Mouse (Mus musculus): ENCODE data around the gene A630076J17Rik.
A peak's percentile ranks its signal among the peaks of the same experiment; 100 is the strongest.

Gene A630076J17Rik

DNA sequence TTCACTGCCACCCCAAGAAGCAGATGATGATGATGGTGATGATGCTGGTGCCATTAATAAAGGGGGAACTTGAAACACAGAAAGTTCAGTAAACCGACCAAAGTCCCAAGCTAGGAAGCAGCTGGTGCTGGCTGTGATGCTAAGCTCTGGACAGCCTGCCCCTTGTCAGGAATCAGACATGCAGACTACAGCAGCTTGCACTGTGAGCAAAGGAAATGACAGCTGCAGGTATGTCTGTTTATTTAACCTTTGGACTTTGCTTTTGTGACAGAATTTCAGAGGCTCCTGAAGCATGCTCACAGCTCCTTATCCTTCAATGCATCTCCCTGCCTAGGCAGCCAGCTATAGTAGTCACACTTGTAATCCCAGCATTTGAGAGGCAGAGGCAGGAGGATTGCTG, at the start of gene A630076J17Rik:
TSS of gene A630076J17Rik (plus strand) at position 88 of the 400 bp plus-strand sequence.
- DNase-seq = no peak

DNA sequence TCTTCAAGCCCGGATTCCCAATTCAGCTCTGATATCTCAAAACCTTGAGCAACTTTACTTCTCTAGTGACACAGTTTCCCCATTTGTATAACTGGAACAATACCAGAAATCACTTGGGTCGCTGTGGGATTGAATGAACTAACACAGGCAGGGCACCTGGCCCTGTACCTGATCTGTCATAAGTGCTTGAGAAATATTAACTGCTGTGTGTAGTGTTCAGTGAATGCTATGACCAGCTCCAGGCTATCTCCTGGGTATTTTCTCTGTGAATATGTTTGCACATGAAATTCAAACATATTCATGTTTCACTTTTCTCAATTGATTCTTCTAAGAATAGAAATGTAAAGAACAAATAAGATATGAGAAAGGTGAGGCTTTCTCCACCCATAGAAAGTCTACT, 49.6 kb upstream of the A630076J17Rik start:
- no peak for DNase-seq

DNA sequence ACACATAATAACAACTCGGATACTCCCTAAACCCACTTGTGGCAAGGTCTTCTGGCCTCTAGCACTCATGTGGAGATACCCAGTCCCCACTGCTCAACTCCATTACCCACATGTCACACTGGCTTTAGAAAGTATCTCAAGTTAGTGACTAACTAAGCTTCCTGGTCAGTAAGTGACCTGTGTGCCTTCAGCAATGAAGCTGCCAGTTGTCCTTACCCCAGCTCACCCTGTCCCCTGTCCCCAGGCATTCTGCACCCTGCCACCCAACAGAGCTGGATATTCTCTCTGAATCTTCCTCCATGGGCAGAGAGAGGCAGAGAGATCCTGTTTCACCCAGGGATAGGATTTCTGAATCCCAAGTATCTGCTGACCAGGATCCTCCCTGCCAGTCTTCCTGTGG, 47.7 kb upstream of the A630076J17Rik start, which contains the start of gene Kcna10:
TSS of gene Kcna10 (plus strand) at position 301 of the 400 bp plus-strand sequence.
- no peak for DNase-seq

DNA sequence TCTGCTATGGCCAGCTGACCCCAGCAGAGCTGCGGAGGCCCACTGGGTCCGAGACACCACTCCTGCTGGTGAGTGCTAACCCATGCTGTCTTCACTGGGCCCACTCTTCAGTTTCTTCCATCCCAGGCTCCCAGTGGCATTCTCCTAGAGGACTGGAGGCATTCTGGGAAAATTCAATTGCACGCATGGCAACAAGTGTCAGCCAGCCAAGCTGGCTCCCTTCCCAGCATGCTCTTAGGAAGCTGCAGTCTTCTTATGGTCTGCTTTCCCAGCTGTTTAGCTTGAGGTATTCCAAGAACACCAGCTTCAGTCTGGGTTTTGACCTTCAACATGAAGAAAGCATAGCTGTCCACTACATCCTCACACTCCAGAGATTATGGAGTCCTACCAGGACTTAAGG, 47.2 kb upstream of the A630076J17Rik start:
- DNase-seq = no peak

DNA sequence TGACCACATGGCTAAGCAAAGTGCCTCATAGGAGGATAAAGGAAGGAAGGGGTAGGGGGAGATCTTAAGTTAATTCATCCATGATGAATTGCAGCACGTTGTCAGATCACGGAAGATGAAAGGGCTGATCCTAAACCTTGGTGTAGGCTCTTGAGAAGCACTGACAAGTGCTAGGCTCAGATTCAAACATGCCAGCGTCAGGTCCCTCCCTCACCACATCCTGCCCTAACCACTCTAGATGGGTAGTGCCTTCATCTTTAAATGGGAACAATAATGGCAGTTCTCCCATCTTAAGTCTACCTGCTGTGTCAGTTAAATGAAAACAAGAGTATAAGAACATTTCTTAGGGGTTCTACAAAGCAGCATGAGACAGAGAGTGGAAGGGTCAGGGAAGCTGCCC, 44.8 kb upstream of the A630076J17Rik start:
- no peak for DNase-seq

DNA sequence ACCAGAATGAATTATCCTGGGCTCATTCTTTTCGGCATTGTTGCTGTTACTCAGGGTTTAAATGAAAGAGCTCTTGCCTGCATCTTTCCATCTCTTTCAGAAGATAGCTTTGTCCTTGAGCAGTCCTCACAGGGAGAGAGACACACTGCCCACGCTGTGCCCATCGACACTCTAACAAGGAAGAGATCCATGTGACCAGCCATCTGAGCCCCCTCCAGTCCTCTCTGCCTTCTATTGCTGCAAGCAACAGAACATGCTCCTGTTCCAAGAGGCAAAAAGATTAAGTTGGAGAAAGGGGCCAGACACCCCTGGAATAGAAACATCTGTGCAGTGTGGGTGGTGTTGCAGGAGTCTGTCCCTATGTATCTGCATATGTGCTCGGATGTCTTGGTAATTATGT, 43.4 kb upstream of the A630076J17Rik start:
- no peak for DNase-seq

DNA sequence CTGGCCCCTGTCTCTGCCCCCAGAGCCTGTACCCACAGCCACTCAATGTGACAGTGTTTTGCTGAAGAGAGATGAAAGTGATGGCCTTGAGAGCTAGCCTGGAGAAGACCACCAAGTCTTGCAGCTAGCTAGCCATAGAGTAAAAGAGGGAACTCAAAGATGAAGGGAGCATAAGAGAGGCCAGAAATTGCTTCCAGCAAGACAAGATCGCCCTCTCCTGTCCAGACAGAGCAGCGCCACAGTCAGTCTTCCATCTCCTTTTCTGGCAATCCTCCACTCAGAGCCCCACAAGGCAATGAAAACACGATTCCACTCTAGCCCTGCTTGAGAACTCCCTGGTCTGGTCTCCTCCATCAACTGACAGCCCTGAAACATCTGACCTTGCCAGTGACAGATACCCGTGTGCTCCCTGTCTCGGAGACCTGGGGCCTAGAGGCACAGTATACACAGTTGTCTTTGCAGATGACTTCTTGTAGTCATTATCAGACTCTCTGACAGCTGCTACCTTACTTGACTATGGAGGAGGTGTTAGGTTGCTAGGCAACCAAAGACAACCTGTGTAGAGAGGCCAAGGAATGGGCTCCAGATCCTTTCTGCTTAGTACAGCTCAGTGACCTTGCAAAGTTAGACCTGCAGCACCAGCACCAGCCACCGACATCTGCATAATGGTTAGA, 42.1 kb upstream of the A630076J17Rik start:
- DNase-seq = peak; percentile 68

DNA sequence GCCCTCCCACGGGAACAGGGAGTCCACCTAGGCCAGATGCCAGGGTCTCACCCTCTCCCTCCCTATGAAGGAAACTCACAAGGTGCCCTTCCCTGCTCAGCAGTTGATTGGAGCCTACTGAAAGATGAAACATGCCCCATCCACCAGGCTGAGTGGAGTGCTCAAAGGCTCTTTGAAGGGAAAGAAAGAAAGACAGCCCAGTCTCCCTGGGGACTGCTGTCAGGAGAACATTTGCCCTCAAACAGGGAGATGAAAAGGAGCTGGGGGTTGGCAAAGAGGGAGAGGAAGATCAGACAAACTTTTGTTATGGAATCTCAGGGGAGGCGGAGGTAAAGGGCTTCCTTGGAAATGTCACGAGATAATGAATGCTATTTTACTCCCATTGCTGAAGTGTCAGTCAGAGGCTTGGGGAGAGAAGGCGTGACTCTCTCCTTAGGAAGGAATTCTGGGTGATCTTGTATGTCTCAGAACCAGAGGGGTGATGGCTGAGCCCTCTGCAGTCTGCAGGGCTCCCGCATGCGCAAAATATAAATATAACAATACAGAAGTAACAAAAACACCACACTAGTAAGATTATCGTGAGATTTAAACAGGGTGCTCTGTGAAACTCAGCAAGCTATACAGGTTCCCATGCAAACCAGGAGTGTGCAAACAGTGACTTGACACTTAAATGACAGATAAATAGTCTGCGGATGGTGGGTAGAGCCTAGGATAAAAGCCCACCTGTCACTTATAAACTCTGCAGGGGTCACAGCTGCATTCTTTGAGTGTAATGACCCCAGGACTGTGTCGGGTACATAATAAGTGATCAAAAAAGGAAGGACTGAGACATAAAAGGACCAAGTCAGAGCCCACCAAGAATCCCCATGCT, 28.9 kb upstream of the A630076J17Rik start:
- no peak for DNase-seq

DNA sequence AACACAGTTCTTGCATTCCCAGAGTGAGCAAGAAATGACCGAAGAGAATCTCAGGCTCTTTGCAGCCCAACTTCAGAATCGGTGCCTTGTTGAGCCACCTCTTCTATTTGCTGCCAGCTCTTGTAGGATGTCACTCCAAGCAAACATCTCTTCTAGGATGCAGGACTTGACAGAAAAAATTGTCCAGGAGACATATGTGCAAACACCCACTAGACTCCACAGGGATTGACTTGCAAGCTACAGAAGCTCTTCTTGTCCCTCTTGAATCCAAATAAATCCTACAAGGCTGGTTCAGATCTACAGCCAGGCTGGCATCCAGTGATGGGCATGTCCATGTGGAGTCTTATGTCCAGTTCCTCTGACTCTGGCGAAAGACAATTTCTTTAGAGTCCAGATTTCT, 26.0 kb upstream of the A630076J17Rik start:
- DNase-seq = no peak

DNA sequence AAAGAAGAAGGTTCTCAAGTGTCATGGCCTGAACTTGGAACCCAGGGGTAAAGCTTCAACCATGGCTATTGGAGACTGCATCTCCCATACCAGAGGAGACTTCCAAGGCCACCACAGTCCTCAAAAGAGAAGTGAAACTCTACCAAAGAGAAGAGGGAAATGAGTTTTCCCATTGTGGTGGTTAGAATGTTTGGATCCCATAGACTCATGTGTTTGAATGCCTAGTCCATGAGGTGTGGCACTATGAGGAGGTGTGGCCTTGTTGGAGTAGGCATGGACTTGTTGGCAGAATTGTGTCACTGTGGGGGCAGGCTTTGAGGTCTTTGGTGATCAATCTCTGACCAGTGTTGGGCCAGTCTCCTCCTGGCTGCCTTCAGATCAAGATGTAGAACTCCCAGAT, 25.2 kb upstream of the A630076J17Rik start:
- no peak for DNase-seq

DNA sequence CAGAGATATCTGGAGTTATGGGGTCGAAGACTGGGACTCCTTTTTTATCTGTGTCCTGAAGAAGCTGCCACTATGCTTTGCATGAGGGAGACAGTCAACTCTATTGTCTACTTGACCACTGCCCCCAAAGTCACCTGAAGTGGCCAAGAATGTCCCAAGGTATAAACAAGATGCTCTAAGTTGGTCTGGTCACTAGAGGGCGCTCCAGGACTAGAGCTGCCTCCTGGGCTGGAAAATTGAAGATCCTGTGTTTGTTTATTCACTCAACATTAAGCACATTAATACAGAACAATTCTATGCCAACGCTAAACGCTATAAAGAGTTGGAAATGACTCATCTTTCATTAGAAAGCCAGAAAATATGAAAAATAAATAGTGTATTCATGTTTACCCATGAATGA, 24.4 kb upstream of the A630076J17Rik start:
- DNase-seq = peak; percentile 85

DNA sequence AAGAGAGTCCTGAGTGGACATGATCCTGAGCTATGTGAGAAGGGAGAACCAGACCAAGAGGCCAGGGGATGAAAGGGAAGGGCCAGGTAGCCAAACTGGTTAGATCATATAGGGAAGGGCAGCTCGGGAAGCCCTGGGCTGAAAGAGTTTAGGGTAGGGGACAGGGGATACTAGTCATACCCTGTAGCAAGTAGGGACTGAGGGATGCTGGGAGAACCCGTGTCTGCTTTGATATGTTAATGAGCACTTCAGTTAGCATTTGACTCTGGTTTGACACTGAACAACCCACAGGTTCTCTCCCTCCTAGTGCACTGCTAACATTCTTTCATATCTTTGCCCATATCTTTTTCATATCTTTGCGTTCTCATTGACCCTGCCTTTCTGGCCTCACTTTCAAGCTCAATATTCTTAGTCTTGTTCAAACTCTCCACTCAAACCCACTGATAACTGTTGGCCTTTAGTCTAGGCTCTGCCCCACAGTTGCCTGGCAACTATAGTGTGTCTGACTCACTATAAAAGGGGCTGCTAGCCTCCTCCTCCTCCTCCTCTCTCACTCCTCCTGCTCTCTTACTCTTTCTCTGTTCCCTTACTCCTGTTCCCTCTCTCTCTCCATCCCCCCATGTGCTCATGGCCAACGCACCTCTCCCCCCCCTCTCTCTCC, 23.8 kb upstream of the A630076J17Rik start:
- no peak for DNase-seq

DNA sequence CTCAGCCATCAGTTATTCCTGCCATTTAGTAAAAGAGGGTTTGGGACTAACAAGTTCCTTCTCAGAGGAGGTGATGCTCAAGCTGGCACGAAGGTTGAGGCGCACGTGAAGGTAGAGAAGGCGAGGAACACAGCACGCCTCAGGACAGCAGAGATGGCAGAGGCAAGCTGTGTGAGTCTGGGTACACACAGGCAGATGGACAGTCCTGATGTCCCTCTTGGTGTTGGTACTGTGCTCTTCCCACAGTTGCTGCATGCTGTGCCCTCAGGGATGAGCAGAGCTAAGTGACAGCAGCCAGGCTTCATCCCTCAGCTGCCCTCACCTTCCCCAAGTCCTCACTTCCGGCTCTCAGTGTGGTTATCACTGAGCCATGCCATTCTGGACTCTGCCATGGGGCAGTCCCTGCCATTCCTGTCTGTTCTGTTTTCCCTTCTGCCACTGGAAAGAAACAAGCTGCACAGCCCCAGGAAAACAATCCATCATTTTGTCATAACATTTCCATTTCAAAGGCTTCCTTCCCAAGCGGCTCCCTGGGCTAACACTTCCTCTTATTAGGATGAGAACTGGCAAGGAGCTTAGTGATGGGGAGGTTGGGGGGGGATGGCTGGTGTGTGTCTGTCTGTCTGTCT, 22.7 kb upstream of the A630076J17Rik start:
- no peak for DNase-seq

DNA sequence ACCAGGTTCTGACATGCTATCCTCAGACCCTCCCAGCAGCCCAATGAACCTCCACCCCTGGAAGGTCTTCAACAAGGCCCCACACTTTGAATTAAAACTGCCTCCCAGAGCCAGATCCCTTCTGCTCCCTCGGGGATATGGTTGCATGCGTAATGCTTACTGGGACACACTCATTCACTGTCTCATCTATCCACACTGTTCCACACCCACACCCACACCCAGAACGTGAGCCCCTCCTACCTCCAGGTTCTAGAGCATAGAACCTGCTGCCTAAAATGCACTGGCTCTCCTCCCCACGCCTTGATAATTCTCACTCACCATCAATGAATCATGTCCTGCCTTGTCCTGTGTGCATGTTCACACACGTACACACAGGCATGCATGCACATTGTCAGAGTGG, 15.8 kb upstream of the A630076J17Rik start:
- DNase-seq = no peak

DNA sequence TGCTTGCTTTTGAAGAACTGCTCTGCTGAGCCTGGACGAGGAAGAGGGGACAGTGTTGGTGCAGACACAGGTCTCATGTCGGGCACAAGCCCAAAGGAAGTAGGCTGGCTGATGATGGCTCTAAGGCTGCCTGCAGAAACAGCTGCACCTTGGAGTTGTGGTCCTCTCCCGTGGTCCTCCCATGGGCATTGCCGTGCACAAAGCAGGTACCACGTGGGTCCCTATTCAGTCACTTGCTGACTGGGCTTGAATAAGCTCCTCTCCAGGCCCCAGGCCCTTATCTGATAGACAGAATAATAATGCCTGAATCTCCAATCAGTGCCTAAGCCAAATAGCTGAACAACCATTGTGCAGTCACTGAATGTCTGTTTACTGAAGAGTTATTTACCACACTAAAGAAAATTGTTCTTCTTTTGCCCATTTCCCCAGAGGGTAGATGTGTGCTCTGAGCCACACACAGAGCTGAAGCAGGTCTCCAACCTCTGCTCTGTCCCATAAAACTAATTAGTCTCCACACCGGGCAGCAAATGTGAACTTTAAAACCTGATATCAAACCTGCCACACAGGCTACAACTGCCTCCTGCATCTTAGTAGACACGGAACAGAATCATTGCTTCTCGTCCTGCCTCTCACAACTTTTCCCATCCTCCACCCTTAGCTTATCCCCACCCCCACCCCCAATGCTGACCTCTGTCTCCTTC, 13.9 kb upstream of the A630076J17Rik start:
- no peak for DNase-seq

DNA sequence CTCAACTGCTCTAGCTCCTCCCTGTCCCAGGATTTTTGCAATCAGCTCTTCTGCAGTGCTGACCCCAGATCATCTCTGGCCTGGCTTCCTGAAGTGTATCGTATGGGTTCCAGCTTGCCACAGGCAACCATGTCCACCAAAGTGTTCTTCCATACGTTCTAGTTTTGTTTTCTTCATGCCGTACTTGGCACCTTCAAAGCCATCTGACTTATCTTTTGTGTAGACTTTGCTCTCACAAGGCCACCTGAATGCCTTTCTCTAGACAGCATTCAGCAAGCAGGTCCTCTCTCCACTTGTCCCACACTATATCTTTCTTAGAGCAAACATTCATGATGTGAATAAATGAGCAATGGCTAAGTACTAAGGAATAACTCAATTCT, 13.3 kb upstream of the A630076J17Rik start:
- no peak for DNase-seq

DNA sequence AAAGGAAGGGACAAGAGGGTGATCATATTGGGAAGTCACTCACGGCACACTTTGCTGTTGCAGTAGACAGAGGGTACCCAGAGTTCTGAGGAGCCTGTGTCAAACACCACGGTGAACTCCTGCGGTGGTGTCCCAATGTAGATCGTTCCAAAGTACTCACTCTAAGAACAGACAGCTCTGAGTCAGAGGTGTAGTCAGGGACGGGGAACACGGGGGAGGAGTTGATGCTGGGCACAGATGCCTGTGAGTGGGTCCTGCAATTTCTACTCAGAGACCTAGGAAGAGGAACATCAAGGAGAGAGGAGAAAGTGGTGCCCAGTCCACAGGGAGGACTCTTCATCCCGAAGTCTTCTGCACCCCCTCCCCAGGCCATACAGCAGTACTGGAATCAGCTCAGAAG, 11.8 kb upstream of the A630076J17Rik start:
- no peak for DNase-seq

DNA sequence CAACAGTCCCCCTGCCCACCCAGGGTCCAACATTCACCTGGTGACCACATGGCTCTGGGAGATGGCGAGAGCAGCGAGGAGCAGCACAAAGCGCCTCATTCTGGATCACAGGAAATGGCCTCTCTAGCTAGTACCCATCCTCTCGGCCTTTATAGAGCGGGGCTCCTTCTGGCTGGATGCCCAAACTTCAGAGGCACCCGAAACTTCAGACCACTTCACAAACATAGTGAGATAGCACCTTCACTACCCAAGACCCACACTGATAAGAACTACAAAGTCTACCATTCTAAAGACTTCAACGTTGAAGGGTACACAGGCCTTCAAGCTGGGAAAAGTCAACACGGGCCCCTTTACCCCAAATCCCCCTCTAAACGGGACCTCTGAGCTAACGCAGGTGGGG, 8.8 kb upstream of the A630076J17Rik start, which contains the start of gene Cym:
TSS of gene Cym (minus strand) at position 125 of the 400 bp plus-strand sequence.
- no peak for DNase-seq

DNA sequence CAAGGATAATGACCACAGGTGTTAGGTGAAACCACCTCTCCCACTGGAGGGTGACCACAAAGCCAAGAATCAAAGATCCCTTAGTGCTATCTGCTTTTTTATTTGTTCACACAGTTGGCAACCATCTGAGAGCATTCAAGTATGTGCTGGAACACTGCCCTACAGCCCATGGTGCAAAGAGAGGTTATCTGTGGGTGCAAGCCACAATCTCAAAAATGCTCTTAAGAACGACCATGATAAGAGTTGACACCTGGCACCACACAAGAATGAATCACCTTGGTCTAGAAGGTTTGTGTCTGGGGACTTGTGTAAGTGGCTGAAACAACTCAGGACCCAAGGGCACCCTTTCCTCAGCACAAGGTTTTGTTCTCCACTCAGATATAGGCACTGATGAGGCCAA, 7.2 kb upstream of the A630076J17Rik start:
- no peak for DNase-seq

DNA sequence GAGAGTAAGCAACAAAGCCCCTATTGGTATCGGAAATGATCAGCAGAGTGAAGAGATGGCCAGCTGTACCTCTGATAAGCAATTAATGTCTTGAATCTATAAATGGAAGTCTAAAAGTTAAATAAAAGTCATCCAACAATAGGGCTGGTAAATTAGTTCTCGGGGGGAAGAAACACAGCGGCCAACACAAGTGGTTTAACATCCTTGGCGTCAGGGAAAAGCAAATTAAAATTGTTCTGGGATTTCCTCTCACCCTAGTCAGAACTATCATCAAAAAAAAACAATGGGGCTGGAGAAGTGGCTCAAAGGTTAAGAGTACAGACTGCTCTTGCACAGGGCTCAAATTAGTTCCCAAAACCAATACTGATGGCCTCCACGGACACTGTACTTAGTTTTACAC, 4.6 kb upstream of the A630076J17Rik start:
- DNase-seq = no peak

DNA sequence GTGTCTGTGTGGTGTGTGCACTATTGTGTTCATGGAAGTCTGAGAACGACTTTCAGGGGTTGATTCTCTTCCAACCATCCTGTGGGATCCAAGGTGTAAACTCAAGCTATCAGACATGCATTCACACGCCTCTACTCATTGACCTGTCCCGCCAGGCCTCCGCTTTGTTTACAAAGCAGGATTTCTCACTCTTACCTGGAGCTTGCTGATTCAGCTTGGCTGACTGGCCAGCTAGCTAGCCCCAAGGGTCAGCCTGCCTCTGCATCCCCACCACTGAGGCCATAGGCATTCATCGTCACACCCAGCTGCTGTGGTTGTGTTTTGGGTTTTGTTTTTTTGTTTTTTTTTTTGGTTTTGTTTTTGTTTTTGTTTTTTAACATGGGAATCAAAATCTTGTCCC, 1.2 kb upstream of the A630076J17Rik start:
- no peak for DNase-seq

DNA sequence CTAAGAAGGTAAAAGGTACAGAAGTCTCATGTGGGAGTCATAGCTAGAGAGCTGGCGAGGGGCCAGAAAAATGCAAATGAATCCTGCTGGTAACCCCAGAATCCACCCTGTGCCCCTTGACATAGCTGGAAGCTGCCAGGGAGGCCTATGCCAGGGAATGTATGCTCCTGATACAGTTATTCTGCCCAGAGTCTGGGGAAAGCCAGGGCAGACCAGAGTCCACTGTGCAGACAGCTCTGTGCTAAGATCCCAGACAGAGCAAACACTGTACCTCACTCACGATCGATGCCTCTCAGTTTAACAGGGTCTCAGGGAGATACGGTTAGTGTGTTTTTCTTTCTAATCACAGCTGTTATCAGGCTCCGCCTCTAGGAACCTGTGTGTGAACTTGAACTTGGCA, 592 bp upstream of the A630076J17Rik start:
- DNase-seq = no peak

DNA sequence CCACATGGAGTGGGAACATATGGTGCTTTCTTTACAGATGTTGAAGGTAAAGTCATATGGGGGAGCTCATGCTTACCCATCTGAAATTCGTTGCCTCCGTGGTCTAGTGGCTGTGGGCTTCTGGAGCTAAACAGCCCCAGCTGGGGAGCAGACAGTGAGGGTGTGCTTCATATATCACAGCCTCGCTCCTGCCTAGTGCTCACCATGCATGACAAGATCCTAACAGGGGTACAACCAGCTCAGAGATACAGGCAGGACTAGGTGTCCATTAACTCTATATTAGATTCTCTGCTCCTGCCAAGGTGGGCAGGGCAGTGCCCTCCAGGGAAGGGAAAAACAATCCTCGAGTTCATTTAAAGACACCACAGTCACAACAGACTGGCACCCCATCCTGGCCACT, 788 bp downstream of the A630076J17Rik start:
- no peak for DNase-seq
